Mouse (Mus musculus) embryonic facial prominence, embryonic 13.5 days (tissue): Measurements from ENCODE around the gene Comt. TPM values are rescaled to one million over a fixed set of nuclear protein-coding genes. Genes with fewer than 3 reads are reported as not detected.

Experiments
- ATAC-seq: fragments of 200-750 bp; cut with Nextera tagmentation; 2 replicates; pipeline ENCODE4 v1.8.0; 2017; ENCODE audit warnings: low read depth; ENCODE audit not compliant: insufficient number of reproducible peaks, insufficient read depth, low FRiP score, low TSS enrichment
- H3K27ac ChIP-seq: fragments of 300-500 bp; sonication (generic); 2 replicates; pipeline ENCODE4 v1.5.1; 2015; ENCODE audit warnings: moderate library complexity, mild to moderate bottlenecking, inconsistent platforms
- H3K27me3 ChIP-seq: fragments of 300-500 bp; sonication (generic); 2 replicates; pipeline ENCODE4 v1.6.1; 2015; ENCODE audit warnings: mild to moderate bottlenecking, inconsistent platforms
- H3K36me3 ChIP-seq: fragments of 300-500 bp; sonication (generic); 2 replicates; pipeline ENCODE4 v1.6.1; 2015; ENCODE audit warnings: mild to moderate bottlenecking, inconsistent platforms
- H3K4me1 ChIP-seq: fragments of 300-500 bp; sonication (generic); 2 replicates; pipeline ENCODE4 v1.6.1; 2015; ENCODE audit warnings: inconsistent platforms
- H3K4me2 ChIP-seq: fragments of 300-500 bp; sonication (generic); 2 replicates; pipeline ENCODE4 v1.6.1; 2015; ENCODE audit warnings: moderate library complexity, mild to moderate bottlenecking, inconsistent platforms
- H3K4me3 ChIP-seq: fragments of 300-500 bp; sonication (generic); 2 replicates; pipeline ENCODE4 v1.5.1; 2015; ENCODE audit warnings: mild to moderate bottlenecking, inconsistent platforms
- H3K9ac ChIP-seq: fragments of 300-500 bp; sonication (generic); 2 replicates; pipeline ENCODE4 v1.6.1; 2015; ENCODE audit warnings: mild to moderate bottlenecking, inconsistent platforms
- H3K9me3 ChIP-seq: fragments of 300-500 bp; sonication (generic); 2 replicates; pipeline ENCODE4 v1.6.1; 2016; ENCODE audit warnings: inconsistent platforms
- WGBS: fragments of 180-500 bp; shearing (Covaris S2); methylation state at CpG from one replicate; pipeline ENCODE4 v1.1.7; 2015; ENCODE audit warnings: mixed read lengths; 5-methylcytosine and 5-hydroxymethylcytosine counted together
- polyA plus RNA-seq: library from polyadenylated mRNA; unstranded; fragments of >200 nt; fragmentation: Nextera tagmentation; extraction: Ambion mirVana; gene quantifications from 2 replicates; pipeline ENCODE4 v1.2.1, GENCODE M21; 2015

Comt gene
- polyA plus RNA-seq, 1 experiment from 2014 or later: 78.8 TPM

GRCm38 (mm10) chr16:18433341-18433920 is 6.8 kb upstream of the Comt start:
- no peak overlapping the region for H3K4me2 ChIP-seq
- no peaks in the 10 kb centered on the region for H3K36me3 ChIP-seq
- no peak overlapping the region for H3K9ac ChIP-seq
- no peaks in the 10 kb centered on the region for H3K4me1 ChIP-seq
- 88% methylated on average over 5 of the region's 5 CpGs for WGBS
- H3K4me3 ChIP-seq: no peak overlapping the region
- H3K27me3 ChIP-seq: no peaks in the 10 kb centered on the region
- H3K9me3 ChIP-seq: peaks cover 5% of the 10 kb centered on the region; the same call in 1 of the 2 replicates
- H3K27ac ChIP-seq: no peak overlapping the region
- no peak for ATAC-seq

- H3K4me3 ChIP-seq: no peak overlapping the region
- H3K27me3 ChIP-seq: no peaks in the 10 kb centered on the region
- peaks cover 5% of the 10 kb centered on the region; the same call in 1 of the 2 replicates for H3K9me3 ChIP-seq
- 55% methylated on average over 8 of the region's 8 CpGs for WGBS
- no peak overlapping the region for H3K9ac ChIP-seq
- H3K4me2 ChIP-seq: no peak overlapping the region
- H3K27ac ChIP-seq: no peak overlapping the region
- no peaks in the 10 kb centered on the region for H3K36me3 ChIP-seq
- ATAC-seq: no peak
- peaks cover 11% of the 10 kb centered on the region for H3K4me1 ChIP-seq
Observed at GRCm38 (mm10) chr16:18430641-18431212, 4.1 kb upstream of the Comt start.

- H3K4me1 ChIP-seq: peaks cover 22% of the 10 kb centered on the region
- ATAC-seq: no peak
- no peak overlapping the region for H3K4me3 ChIP-seq
- WGBS: 88% methylated on average over 8 of the region's 8 CpGs
- no peak overlapping the region for H3K9ac ChIP-seq
- no peak overlapping the region for H3K4me2 ChIP-seq
- no peaks in the 10 kb centered on the region for H3K27me3 ChIP-seq
- no peaks in the 10 kb centered on the region for H3K9me3 ChIP-seq
- H3K27ac ChIP-seq: no peak overlapping the region
- H3K36me3 ChIP-seq: no peaks in the 10 kb centered on the region
Observed at GRCm38 (mm10) chr16:18429641-18430040, 3.0 kb upstream of the Comt start.

GRCm38 (mm10) chr16:18428516-18429042 is 1.9 kb upstream of the Comt start:
- no peak overlapping the region for H3K27ac ChIP-seq
- H3K4me1 ChIP-seq: peaks cover 33% of the 10 kb centered on the region
- no peaks in the 10 kb centered on the region for H3K27me3 ChIP-seq
- H3K9me3 ChIP-seq: no peaks in the 10 kb centered on the region
- H3K9ac ChIP-seq: no peak overlapping the region
- no peaks in the 10 kb centered on the region for H3K36me3 ChIP-seq
- WGBS: 87% methylated on average over 7 of the region's 7 CpGs
- no peak for ATAC-seq
- H3K4me2 ChIP-seq: no peak overlapping the region
- no peak overlapping the region for H3K4me3 ChIP-seq

GRCm38 (mm10) chr16:18428011-18428515 is 1.4 kb upstream of the Comt start:
- 85% methylated on average over 5 of the region's 5 CpGs for WGBS
- Histone ChIP-seq H3K9ac (no peak overlapping the region), H3K4me2 (no peak overlapping the region), H3K27ac (no peak overlapping the region), H3K36me3 (peaks cover 4% of the 10 kb centered on the region), H3K9me3 (no peaks in the 10 kb centered on the region), H3K4me1 (peaks cover 36% of the 10 kb centered on the region), H3K4me3 (no peak overlapping the region), H3K27me3 (no peaks in the 10 kb centered on the region)
- ATAC-seq: no peak

- no peaks in the 10 kb centered on the region for H3K27me3 ChIP-seq
- H3K9ac ChIP-seq: peak within 1 kb of the TSS; percentile 89
- H3K4me2 ChIP-seq: peak within 1 kb of the TSS; percentile 75
- H3K4me1 ChIP-seq: peaks cover 36% of the 10 kb centered on the region
- ATAC-seq: peak; percentile 65
- peaks cover 18% of the 10 kb centered on the region for H3K36me3 ChIP-seq
- H3K9me3 ChIP-seq: no peaks in the 10 kb centered on the region
- H3K27ac ChIP-seq: peak within 1 kb of the TSS; percentile 64
- peak within 1 kb of the TSS; percentile 81 for H3K4me3 ChIP-seq
- under 1% methylated on average over 52 of the region's 52 CpGs for WGBS
Observed at GRCm38 (mm10) chr16:18426215-18426791, 349 bp downstream of the Comt start, which contains the start of gene Txnrd2. Gene Txnrd2, plus strand, starts transcription at chr16:18426384.

GRCm38 (mm10) chr16:18425475-18426214 is 1.0 kb downstream of the Comt start:
- Histone ChIP-seq H3K4me2 (peak overlapping the region; percentile 75), H3K4me1 (peaks cover 36% of the 10 kb centered on the region), H3K4me3 (peak overlapping the region; percentile 81), H3K36me3 (peaks cover 22% of the 10 kb centered on the region), H3K27ac (peak overlapping the region; percentile 64), H3K9me3 (no peaks in the 10 kb centered on the region), H3K27me3 (no peaks in the 10 kb centered on the region), H3K9ac (peak overlapping the region; percentile 89)
- ATAC-seq: no peak
- 30% methylated on average over 10 of the region's 10 CpGs for WGBS

- peak overlapping the region; percentile 46; the same call in 1 of the 2 replicates for H3K9ac ChIP-seq
- peak overlapping the region; percentile 60 for H3K27ac ChIP-seq
- H3K27me3 ChIP-seq: no peaks in the 10 kb centered on the region
- ATAC-seq: no peak
- H3K36me3 ChIP-seq: peaks cover 24% of the 10 kb centered on the region
- H3K4me3 ChIP-seq: peak overlapping the region; percentile 13
- 25% methylated on average over 11 of the region's 11 CpGs for WGBS
- H3K4me1 ChIP-seq: peaks cover 36% of the 10 kb centered on the region
- no peaks in the 10 kb centered on the region for H3K9me3 ChIP-seq
- H3K4me2 ChIP-seq: peak overlapping the region; percentile 75
Observed at GRCm38 (mm10) chr16:18424364-18425045, 2.1 kb downstream of the Comt start.

- Histone ChIP-seq H3K27ac (peak overlapping the region; percentile 60), H3K9me3 (no peaks in the 10 kb centered on the region), H3K36me3 (peaks cover 24% of the 10 kb centered on the region), H3K4me1 (peaks cover 36% of the 10 kb centered on the region), H3K9ac (no peak overlapping the region), H3K4me2 (peak overlapping the region; percentile 75), H3K27me3 (no peaks in the 10 kb centered on the region), H3K4me3 (no peak overlapping the region; the same call in 1 of the 2 replicates)
- 70% methylated on average over 5 of the region's 5 CpGs for WGBS
- no peak for ATAC-seq
Observed at GRCm38 (mm10) chr16:18423915-18424265, 2.8 kb downstream of the Comt start.

GRCm38 (mm10) chr16:18423203-18423914 is 3.3 kb downstream of the Comt start:
- H3K9ac ChIP-seq: no peak overlapping the region
- H3K4me3 ChIP-seq: no peak overlapping the region
- peaks cover 36% of the 10 kb centered on the region for H3K4me1 ChIP-seq
- H3K36me3 ChIP-seq: peaks cover 28% of the 10 kb centered on the region
- no peak overlapping the region for H3K4me2 ChIP-seq
- H3K9me3 ChIP-seq: no peaks in the 10 kb centered on the region
- H3K27ac ChIP-seq: 0 out of 2 replicates have a peak overlapping the region, but pooled peaks have one; percentile 60
- no peak for ATAC-seq
- WGBS: 73% methylated on average over 7 of the region's 7 CpGs
- H3K27me3 ChIP-seq: no peaks in the 10 kb centered on the region
